Mouse (Mus musculus) liver, adult 2 months (tissue): ENCODE data around the gene Ankrd11. TPM values are rescaled to one million over a fixed set of nuclear protein-coding genes. Genes with fewer than 3 reads are reported as not detected.

Experiments
- DNase-seq: peaks from one replicate; pipeline ENCODE4 v3.0.0-alpha.2; 2011; ENCODE audit warnings: low read depth, low spot score; ENCODE audit errors: extremely low read depth
- H3K27ac ChIP-seq: fragments of 200-500 bp; replicated peaks from 2 replicates; pipeline ENCODE4 v1.5.1; 2012; ENCODE audit warnings: low read depth, mild to moderate bottlenecking, control low read depth, inconsistent platforms, low read length; ENCODE audit not compliant: insufficient read depth
- H3K27me3 ChIP-seq: fragments of 200-500 bp; 2 replicates; pipeline ENCODE4 v1.6.1; 2012; ENCODE audit warnings: mild to moderate bottlenecking, moderate library complexity, low read length, inconsistent platforms; ENCODE audit not compliant: control insufficient read depth, insufficient read depth
- H3K36me3 ChIP-seq: fragments of 200-500 bp; 2 replicates; pipeline ENCODE4 v1.6.1; 2012; ENCODE audit warnings: low read length, inconsistent platforms; ENCODE audit not compliant: control insufficient read depth, insufficient read depth
- H3K4me1 ChIP-seq: fragments of 200-500 bp; 2 replicates; pipeline ENCODE4 v1.6.1; 2011; ENCODE audit warnings: low read length; ENCODE audit not compliant: control insufficient read depth, insufficient read depth
- H3K4me3 ChIP-seq: fragments of 200-500 bp; 2 replicates; pipeline ENCODE4 v1.5.1; 2011; ENCODE audit warnings: low read depth, mild to moderate bottlenecking, control low read depth, low read length, moderate library complexity; ENCODE audit not compliant: insufficient read depth
- H3K79me2 ChIP-seq: fragments of 200-500 bp; 2 replicates; pipeline ENCODE4 v1.6.1; 2012; ENCODE audit warnings: inconsistent platforms, mild to moderate bottlenecking, low read length, moderate library complexity; ENCODE audit not compliant: control insufficient read depth, insufficient read depth
- H3K9ac ChIP-seq: fragments of 200-500 bp; 2 replicates; pipeline ENCODE4 v1.6.1; 2012; ENCODE audit warnings: low read depth, mild to moderate bottlenecking, control low read depth, inconsistent platforms, low read length
- CTCF ChIP-seq: fragments of 200-500 bp; IDR thresholded peaks from 2 replicates; pipeline ENCODE4 v1.5.1; 2011; ENCODE audit warnings: low read depth, low read length, control low read depth
- POLR2A ChIP-seq: fragments of 200-500 bp; IDR thresholded peaks from 2 replicates; pipeline ENCODE4 v1.6.1; 2011; ENCODE audit warnings: low read length, control low read depth; ENCODE audit not compliant: insufficient read depth; ENCODE audit errors: extremely low read depth
- WGBS: fragments of 180-500 bp; shearing (Covaris S2); methylation state at CpG from one replicate; pipeline ENCODE4 v1.1.7; 2018; 5-methylcytosine and 5-hydroxymethylcytosine counted together
- polyA plus RNA-seq: library from polyadenylated mRNA; depleted of rRNA; stranded (reverse); fragments of >200 nt; gene quantifications from 2 replicates; pipeline ENCODE4 v1.2.3, GENCODE M21; 2012; rRNA removed
- total RNA-seq: library from RNA; depleted of rRNA; stranded (reverse); fragments of >200 nt; gene quantifications from 2 replicates; pipeline ENCODE4 v1.2.3, GENCODE M21; 2014; rRNA removed

The Ankrd11 gene
- total and polyA plus RNA-seq, 2 experiments: 22.1 to 28.3 TPM

GRCm38 (mm10) chr8:122836199-122836598 is 205.9 kb downstream of the Ankrd11 start:
- no peak for TF ChIP-seq POLR2A
- TF ChIP-seq CTCF: no peak
- Histone ChIP-seq H3K27me3 (no peaks in the 10 kb centered on the region), H3K79me2 (no peaks in the 10 kb centered on the region), H3K36me3 (no peaks in the 10 kb centered on the region), H3K27ac (0 out of 2 replicates have a peak overlapping the region, but pooled peaks have one; percentile 13), H3K4me1 (peaks cover 7% of the 10 kb centered on the region), H3K4me3 (no peak overlapping the region), H3K9ac (0 out of 2 replicates have a peak overlapping the region, but pooled peaks have one; percentile 33)
- WGBS: 62% methylated on average over 12 of the region's 12 CpGs
- DNase-seq: no peak

GRCm38 (mm10) chr8:122834971-122835370 is 207.1 kb downstream of the Ankrd11 start:
- peaks cover 7% of the 10 kb centered on the region for H3K4me1 ChIP-seq
- TF ChIP-seq POLR2A (no peak), CTCF (peak; percentile 90)
- no peak overlapping the region for H3K9ac ChIP-seq
- DNase-seq: peak; percentile 65
- WGBS: 24% methylated on average over 8 of the region's 8 CpGs
- no peaks in the 10 kb centered on the region for H3K27me3 ChIP-seq
- H3K4me3 ChIP-seq: no peak overlapping the region
- H3K36me3 ChIP-seq: no peaks in the 10 kb centered on the region
- H3K27ac ChIP-seq: no peak overlapping the region
- no peaks in the 10 kb centered on the region for H3K79me2 ChIP-seq

GRCm38 (mm10) chr8:122834416-122834815 is 207.7 kb downstream of the Ankrd11 start:
- H3K4me1 ChIP-seq: peaks cover 7% of the 10 kb centered on the region
- WGBS: 88% methylated on average over 8 of the region's 8 CpGs
- TF ChIP-seq POLR2A (no peak), CTCF (no peak)
- no peak overlapping the region for H3K9ac ChIP-seq
- H3K27ac ChIP-seq: no peak overlapping the region
- DNase-seq: no peak
- H3K27me3 ChIP-seq: no peaks in the 10 kb centered on the region
- no peaks in the 10 kb centered on the region for H3K36me3 ChIP-seq
- H3K79me2 ChIP-seq: no peaks in the 10 kb centered on the region
- no peak overlapping the region for H3K4me3 ChIP-seq

Other genes with a start within 250 kb of the Ankrd11 start
- gene Cdh15, start 194.3 kb downstream of the Ankrd11 start, total RNA-seq: 0.07 TPM in 1 of 2 replicates, not detected in the other
- 0.06 and 0.11 TPM in 2 replicates for gene Cdh15, start 194.3 kb downstream of the Ankrd11 start, polyA plus RNA-seq
- 27.4 and 29.5 TPM in 2 replicates for gene Spg7, start 20.7 kb upstream of the Ankrd11 start, total RNA-seq
- gene Spg7, start 20.7 kb upstream of the Ankrd11 start, polyA plus RNA-seq: 62.4 and 81.4 TPM in 2 replicates
- gene Rpl13, start 60.1 kb upstream of the Ankrd11 start, total RNA-seq: 764 and 919 TPM in 2 replicates
- gene Rpl13, start 60.1 kb upstream of the Ankrd11 start, polyA plus RNA-seq: 634 and 769 TPM in 2 replicates
- 0.07 and 0.09 TPM in 2 replicates for gene Cpne7, start 75.1 kb upstream of the Ankrd11 start, total RNA-seq
- gene Cpne7, start 75.1 kb upstream of the Ankrd11 start, polyA plus RNA-seq: 0.09 and 0.28 TPM in 2 replicates
- gene Sult5a1, start 116.0 kb upstream of the Ankrd11 start, total RNA-seq: 15.5 and 29.8 TPM in 2 replicates
- 62.7 and 154 TPM in 2 replicates for gene Sult5a1, start 116.0 kb upstream of the Ankrd11 start, polyA plus RNA-seq
- 0.55 and 0.74 TPM in 2 replicates for gene Dpep1, start 144.0 kb upstream of the Ankrd11 start, total RNA-seq
- 0.45 and 1.8 TPM in 2 replicates for gene Dpep1, start 144.0 kb upstream of the Ankrd11 start, polyA plus RNA-seq
- 51.5 and 58.5 TPM in 2 replicates for gene Chmp1a, start 170.5 kb upstream of the Ankrd11 start, total RNA-seq
- 67.1 and 67.7 TPM in 2 replicates for gene Chmp1a, start 170.5 kb upstream of the Ankrd11 start, polyA plus RNA-seq
- gene Spata33, start 170.6 kb upstream of the Ankrd11 start, total RNA-seq: 0.28 and 0.34 TPM in 2 replicates
- 0.13 and 0.61 TPM in 2 replicates for gene Spata33, start 170.6 kb upstream of the Ankrd11 start, polyA plus RNA-seq
- 16.9 and 18.2 TPM in 2 replicates for gene Cdk10, start 182.6 kb upstream of the Ankrd11 start, total RNA-seq
- gene Cdk10, start 182.6 kb upstream of the Ankrd11 start, polyA plus RNA-seq: 29.8 and 45.1 TPM in 2 replicates
- gene Spata2l, start 194.0 kb upstream of the Ankrd11 start, total RNA-seq: 16.8 and 18.1 TPM in 2 replicates
- 27.3 and 41.2 TPM in 2 replicates for gene Spata2l, start 194.0 kb upstream of the Ankrd11 start, polyA plus RNA-seq
- 21.3 and 26.3 TPM in 2 replicates for gene Zfp276, start 211.9 kb upstream of the Ankrd11 start, total RNA-seq
- 17.7 and 24.5 TPM in 2 replicates for gene Zfp276, start 211.9 kb upstream of the Ankrd11 start, polyA plus RNA-seq
- 5.6 and 6.6 TPM in 2 replicates for gene Vps9d1, start 212.1 kb upstream of the Ankrd11 start, total RNA-seq
- gene Vps9d1, start 212.1 kb upstream of the Ankrd11 start, polyA plus RNA-seq: 40.9 and 48.8 TPM in 2 replicates